Mouse (Mus musculus) gastrocnemius, adult 2 months (tissue): ENCODE results near the gene Cdkl4. TPM values are rescaled to one million over a fixed set of nuclear protein-coding genes. Genes with fewer than 3 reads are reported as not detected.

ENCODE experiments used
- DNase-seq: peaks from one replicate; pipeline ENCODE4 v3.0.0; 2022
- H3K27ac ChIP-seq: fragments of 200-600 bp; 2 replicates; pipeline ENCODE4 v1.8.1; 2022; ENCODE audit warnings: mild to moderate bottlenecking
- H3K4me3 ChIP-seq: fragments of 200-600 bp; 2 replicates; pipeline ENCODE4 v1.8.1; 2022; ENCODE audit warnings: mild to moderate bottlenecking, moderate library complexity
- CTCF ChIP-seq: fragments of 200-600 bp; IDR thresholded peaks from 2 replicates; pipeline ENCODE4 v1.8.1; 2022; ENCODE audit warnings: antibody characterized with exemption, mild to moderate bottlenecking, moderate library complexity
- intact Hi-C: fragments of 180-260 bp; cut with DNase I; formaldehyde crosslinking; loops from one replicate; pipeline ENCODE4 v1.15.1; 2025
- total RNA-seq, 2 experiments: library from RNA; stranded (reverse); gene quantifications; 2 replicates each; pipeline ENCODE4 v1.2.3; 2021

Cdkl4 gene
- total RNA-seq, 2 experiments from 2014 or later, result 0.11 TPM; not detected in 1

DNA sequence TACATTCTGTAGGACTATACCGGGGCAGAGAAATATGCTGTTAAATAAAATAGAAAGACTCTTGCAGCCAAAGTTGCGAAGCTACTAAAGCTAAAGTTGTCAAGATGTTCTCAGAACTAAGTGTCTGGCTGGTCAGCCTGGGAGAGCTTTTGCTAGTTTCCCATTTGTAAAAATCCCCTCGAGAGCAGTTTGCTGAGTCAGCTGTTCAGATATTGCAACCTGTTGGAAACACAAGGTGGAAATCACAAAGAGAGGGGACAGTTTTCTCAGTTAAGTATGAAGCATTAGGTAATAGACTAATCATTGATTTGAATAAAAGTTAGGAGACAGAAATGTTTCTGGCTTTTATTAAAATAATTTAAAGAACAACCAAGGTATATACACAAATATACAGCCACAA, 54.4 kb downstream of the Cdkl4 start:
- no peak for TF ChIP-seq CTCF
- Histone ChIP-seq H3K4me3 (no peak overlapping the region), H3K27ac (no peak overlapping the region)
- intact Hi-C loops, result no loop called here
- DNase-seq, result no peak

- Histone ChIP-seq H3K27ac (no peak overlapping the region), H3K4me3 (no peak overlapping the region)
- intact Hi-C loops, result no loop called here
- TF ChIP-seq CTCF, result no peak
- no peak for DNase-seq
These were observed 55.4 kb downstream of the Cdkl4 start for GRCm38 (mm10) chr17:80522229-80522556.

GRCm38 (mm10) chr17:80521521-80522228, 55.9 kb downstream of the Cdkl4 start:
- intact Hi-C loops, result no loop called here
- DNase-seq, result no peak
- Histone ChIP-seq H3K27ac (no peak overlapping the region), H3K4me3 (no peak overlapping the region)
- TF ChIP-seq CTCF, result no peak

- no peak for TF ChIP-seq CTCF
- intact Hi-C loops, result no loop called here
- no peak for DNase-seq
- Histone ChIP-seq H3K4me3 (no peak overlapping the region), H3K27ac (no peak overlapping the region)
These were observed 57.1 kb downstream of the Cdkl4 start for GRCm38 (mm10) chr17:80520537-80520936.

GRCm38 (mm10) chr17:80518811-80519210, 58.8 kb downstream of the Cdkl4 start:
- H3K27ac ChIP-seq, result no peak overlapping the region
- no peak for TF ChIP-seq CTCF
- intact Hi-C loops, result no loop called here
- DNase-seq, result no peak
- H3K4me3 ChIP-seq, result no peak overlapping the region

- no peak for DNase-seq
- intact Hi-C loops, result no loop called here
- H3K27ac ChIP-seq, result no peak overlapping the region
- no peak for TF ChIP-seq CTCF
- no peak overlapping the region for H3K4me3 ChIP-seq
These were observed 60.4 kb downstream of the Cdkl4 start for GRCm38 (mm10) chr17:80517244-80517643.

DNA sequence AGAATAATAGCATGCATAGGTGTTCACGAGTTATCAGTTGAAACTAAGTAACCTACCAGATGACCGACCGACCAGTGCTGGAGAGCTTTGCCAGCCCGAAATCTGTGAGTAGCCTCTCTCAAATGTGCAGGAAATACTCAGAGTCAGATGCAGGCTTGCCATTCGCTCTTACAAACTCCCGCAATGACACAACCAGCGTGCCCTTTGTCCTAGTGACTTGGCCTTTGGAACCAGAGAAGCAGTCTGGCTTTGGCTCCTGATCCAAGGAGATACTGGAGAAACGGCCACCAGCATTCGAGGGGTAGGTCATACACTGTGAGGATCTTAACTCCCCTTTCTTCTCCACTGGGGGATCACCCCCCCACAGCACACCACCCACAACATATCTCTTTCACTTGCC, 61.7 kb downstream of the Cdkl4 start:
- no peak for DNase-seq
- Histone ChIP-seq H3K4me3 (no peak overlapping the region), H3K27ac (no peak overlapping the region)
- intact Hi-C loops, result no loop called here
- no peak for TF ChIP-seq CTCF

GRCm38 (mm10) chr17:80515513-80515912, 62.1 kb downstream of the Cdkl4 start:
- no peak for DNase-seq
- TF ChIP-seq CTCF, result no peak
- Histone ChIP-seq H3K27ac (no peak overlapping the region), H3K4me3 (no peak overlapping the region)
- intact Hi-C loops, result no loop called here

- no peak for DNase-seq
- no peak for TF ChIP-seq CTCF
- Histone ChIP-seq H3K27ac (no peak overlapping the region), H3K4me3 (no peak overlapping the region)
- intact Hi-C loops, result no loop called here
These were observed 63.8 kb downstream of the Cdkl4 start for GRCm38 (mm10) chr17:80513766-80514165.

- no peak for DNase-seq
- TF ChIP-seq CTCF, result no peak
- Histone ChIP-seq H3K27ac (no peak overlapping the region), H3K4me3 (no peak overlapping the region)
- intact Hi-C loops, result no loop called here
These were observed 67.2 kb downstream of the Cdkl4 start for GRCm38 (mm10) chr17:80510459-80510855.

DNA sequence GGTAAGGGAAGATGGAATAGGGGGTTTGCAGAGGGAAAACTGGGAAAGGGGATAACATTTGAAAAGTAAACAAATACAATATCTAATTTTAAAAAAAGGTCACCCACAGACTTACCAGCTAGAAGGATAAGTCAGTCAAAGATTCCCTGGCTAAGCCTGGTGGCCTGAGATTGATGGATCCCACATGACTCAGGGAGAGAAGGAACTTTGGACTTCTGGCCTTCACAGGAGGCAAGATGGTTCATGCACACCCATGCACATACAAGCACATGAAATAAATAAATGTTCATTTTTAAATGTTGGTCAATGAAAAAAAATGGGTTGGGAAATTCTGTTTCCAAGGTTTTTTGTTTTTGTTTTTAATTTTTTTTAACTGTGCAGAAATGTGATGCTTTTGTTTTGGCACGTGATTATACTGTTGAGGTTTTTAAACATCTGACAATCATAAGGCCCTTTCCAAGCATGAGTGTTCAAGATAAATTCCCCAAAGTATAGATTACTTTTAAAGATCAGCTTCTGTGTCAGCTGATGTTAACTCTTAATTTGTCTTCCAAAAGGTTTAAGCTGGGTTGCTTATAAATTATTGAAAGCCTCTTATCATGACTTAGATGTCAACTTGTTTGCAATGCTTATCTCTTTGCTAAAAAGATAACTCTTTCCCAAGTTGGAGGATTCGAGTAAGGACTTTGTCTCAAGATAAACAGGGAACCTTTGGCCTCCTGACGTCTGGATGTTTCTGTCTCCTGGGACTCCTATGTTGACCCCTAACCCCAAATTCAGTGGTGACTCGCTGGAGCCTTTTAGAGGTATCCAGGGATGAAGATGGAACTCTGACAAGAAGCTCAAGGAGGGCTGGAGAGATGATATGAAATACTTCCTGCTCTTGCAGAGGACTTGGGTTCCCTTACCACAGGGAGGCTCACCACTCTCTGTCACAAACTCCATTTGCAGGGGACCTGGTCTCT, 67.8 kb downstream of the Cdkl4 start:
- intact Hi-C loops, result no loop called here
- Histone ChIP-seq H3K27ac (no peak overlapping the region), H3K4me3 (no peak overlapping the region)
- no peak for TF ChIP-seq CTCF
- DNase-seq, result no peak

DNA sequence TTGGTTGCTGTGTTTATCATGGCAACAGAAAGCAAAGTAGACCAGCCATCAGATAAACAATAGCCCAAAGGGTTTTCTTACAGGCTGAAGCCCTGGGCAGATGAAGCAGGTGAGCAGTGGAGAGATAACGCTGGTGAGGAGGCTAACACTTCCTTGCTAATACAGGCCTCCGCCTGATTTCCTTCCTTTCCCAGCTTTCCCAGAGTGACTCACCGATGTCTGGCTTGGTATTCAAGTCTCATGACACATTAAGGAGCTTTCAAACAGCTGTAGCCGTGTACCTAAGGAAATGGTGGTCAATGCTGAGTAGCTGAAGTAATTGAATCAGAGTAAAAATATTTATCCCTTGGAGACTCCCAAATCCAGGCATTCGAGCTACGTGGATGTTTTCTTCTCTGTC, 71.8 kb downstream of the Cdkl4 start:
- no peak for DNase-seq
- Histone ChIP-seq H3K27ac (no peak overlapping the region), H3K4me3 (no peak overlapping the region)
- intact Hi-C loops, result no loop called here
- no peak for TF ChIP-seq CTCF

DNA sequence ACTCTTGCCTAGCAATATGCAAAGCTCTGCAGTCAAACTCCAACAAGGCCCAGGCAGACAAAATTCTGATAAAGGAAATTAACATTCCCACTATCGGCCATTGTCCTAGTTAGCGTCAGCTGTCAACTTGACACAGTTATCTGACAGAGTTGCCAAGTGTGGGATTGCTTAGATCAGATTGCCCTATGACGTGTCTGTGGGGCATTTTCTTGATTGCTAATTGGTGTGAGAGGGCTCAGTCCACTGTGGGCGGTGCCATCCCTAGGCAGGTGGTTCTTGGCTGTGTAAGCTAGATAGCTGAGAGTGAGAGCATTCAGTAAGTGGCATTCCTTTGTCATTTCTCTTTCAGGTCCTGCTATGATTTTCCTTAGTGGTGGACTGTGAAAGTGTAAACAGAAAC, 72.3 kb downstream of the Cdkl4 start:
- no peak overlapping the region for H3K4me3 ChIP-seq
- H3K27ac ChIP-seq, result no peak overlapping the region
- TF ChIP-seq CTCF, result no peak
- intact Hi-C loops, result no loop called here
- DNase-seq, result no peak
